Mouse (Mus musculus): ENCODE measurements around the gene Hmgcs1. TPM values are rescaled to one million over a fixed set of nuclear protein-coding genes. Genes with fewer than 3 reads are reported as not detected.
"Not testable (repeated sequence)": the region's sequence is repeated elsewhere in the genome, so short reads cannot be mapped to it uniquely, and the experiment has no call there.

Gene Hmgcs1
- 69.9 and 86.4 TPM in 2 replicates for polyA plus RNA-seq (2015; fragmentation: Nextera tagmentation; extraction: Ambion mirVana)

- Histone ChIP-seq H3K9me3 (replicated peaks) (no peaks in the 10 kb centered on the region), H3K27ac (peak within 1 kb of the TSS; percentile 98), H3K4me2 (peak within 1 kb of the TSS; percentile 80), H3K4me3 (peak within 1 kb of the TSS; percentile 81), H3K27me3 (no peaks in the 10 kb centered on the region), H3K4me1 (replicated peaks) (peaks cover 21% of the 10 kb centered on the region), H3K36me3 (0 out of 2 replicates have a peak, but pooled peaks cover 3% of the 10 kb centered on the region), H3K9ac (peak within 1 kb of the TSS; percentile 82)
- under 1% methylated on average over 59 of the region's 59 CpGs for WGBS
- ATAC-seq (replicated peaks; ENCODE audit: insufficient number of reproducible peaks, insufficient read depth, low FRiP score, low read depth): peak; percentile 99
These were observed at the start of gene Hmgcs1 for GRCm38 (mm10) chr13:119690039-119690728. Gene Hmgcs1, plus strand, starts transcription at chr13:119690379.

- Histone ChIP-seq H3K4me1 (replicated peaks) (no peaks in the 10 kb centered on the region), H3K9ac (no peak overlapping the region), H3K4me2 (no peak overlapping the region), H3K27me3 (no peaks in the 10 kb centered on the region; the same call in 1 of the 2 replicates), H3K27ac (no peak overlapping the region), H3K9me3 (replicated peaks) (no peaks in the 10 kb centered on the region), H3K4me3 (no peak overlapping the region), H3K36me3 (no peaks in the 10 kb centered on the region)
- 34% methylated on average over 4 of the region's 4 CpGs for WGBS
- ATAC-seq (replicated peaks; ENCODE audit: insufficient number of reproducible peaks, insufficient read depth, low FRiP score, low read depth): no peak
These were observed 49.7 kb upstream of the Hmgcs1 start for GRCm38 (mm10) chr13:119640504-119640903.

- no peak overlapping the region for H3K4me2 ChIP-seq
- no peak overlapping the region for H3K9ac ChIP-seq
- no peak for ATAC-seq (replicated peaks; ENCODE audit: insufficient number of reproducible peaks, insufficient read depth, low FRiP score, low read depth)
- H3K36me3 ChIP-seq: no peaks in the 10 kb centered on the region
- no peak overlapping the region for H3K4me3 ChIP-seq
- H3K4me1 ChIP-seq (replicated peaks): no peaks in the 10 kb centered on the region
- H3K27ac ChIP-seq: no peak overlapping the region
- 69% methylated on average over 7 of the region's 7 CpGs for WGBS
- H3K9me3 ChIP-seq (replicated peaks): no peaks in the 10 kb centered on the region
- H3K27me3 ChIP-seq: no peaks in the 10 kb centered on the region
These were observed 49.0 kb upstream of the Hmgcs1 start for GRCm38 (mm10) chr13:119641145-119641544.

- H3K36me3 ChIP-seq: no peaks in the 10 kb centered on the region
- ATAC-seq (replicated peaks; ENCODE audit: insufficient number of reproducible peaks, insufficient read depth, low FRiP score, low read depth): no peak
- H3K4me2 ChIP-seq: no peak overlapping the region
- WGBS: 60% methylated on average over 5 of the region's 5 CpGs
- H3K9ac ChIP-seq: no peak overlapping the region
- H3K4me3 ChIP-seq: no peak overlapping the region
- no peaks in the 10 kb centered on the region for H3K9me3 ChIP-seq (replicated peaks)
- no peaks in the 10 kb centered on the region for H3K4me1 ChIP-seq (replicated peaks)
- H3K27me3 ChIP-seq: no peaks in the 10 kb centered on the region
- H3K27ac ChIP-seq: no peak overlapping the region
These were observed 45.4 kb upstream of the Hmgcs1 start for GRCm38 (mm10) chr13:119644769-119645168.

GRCm38 (mm10) chr13:119646511-119646910 is 43.7 kb upstream of the Hmgcs1 start:
- Histone ChIP-seq H3K27me3 (no peaks in the 10 kb centered on the region), H3K4me3 (no peak overlapping the region), H3K4me2 (no peak overlapping the region), H3K9ac (no peak overlapping the region), H3K9me3 (replicated peaks) (no peaks in the 10 kb centered on the region), H3K4me1 (replicated peaks) (no peaks in the 10 kb centered on the region), H3K36me3 (no peaks in the 10 kb centered on the region), H3K27ac (no peak overlapping the region)
- no peak for ATAC-seq (replicated peaks; ENCODE audit: insufficient number of reproducible peaks, insufficient read depth, low FRiP score, low read depth)
- 81% methylated on average over 1 of the region's 1 CpGs for WGBS

- H3K36me3 ChIP-seq: no peaks in the 10 kb centered on the region
- no peak overlapping the region for H3K4me3 ChIP-seq
- no peaks in the 10 kb centered on the region for H3K9me3 ChIP-seq (replicated peaks)
- no peak overlapping the region for H3K9ac ChIP-seq
- no peaks in the 10 kb centered on the region for H3K27me3 ChIP-seq
- ATAC-seq (replicated peaks; ENCODE audit: insufficient number of reproducible peaks, insufficient read depth, low FRiP score, low read depth): no peak
- 53% methylated on average over 15 of the region's 15 CpGs for WGBS
- H3K4me1 ChIP-seq (replicated peaks): no peaks in the 10 kb centered on the region
- H3K27ac ChIP-seq: no peak overlapping the region
- H3K4me2 ChIP-seq: no peak overlapping the region
These were observed 41.1 kb upstream of the Hmgcs1 start for GRCm38 (mm10) chr13:119648891-119649698.

- Histone ChIP-seq H3K4me3 (no peak overlapping the region), H3K27ac (no peak overlapping the region), H3K27me3 (no peaks in the 10 kb centered on the region), H3K9me3 (replicated peaks) (no peaks in the 10 kb centered on the region), H3K4me2 (no peak overlapping the region), H3K36me3 (no peaks in the 10 kb centered on the region), H3K4me1 (replicated peaks) (no peaks in the 10 kb centered on the region), H3K9ac (no peak overlapping the region)
- 68% methylated on average over 1 of the region's 1 CpGs for WGBS
- ATAC-seq (replicated peaks; ENCODE audit: insufficient number of reproducible peaks, insufficient read depth, low FRiP score, low read depth): no peak
These were observed 40.5 kb upstream of the Hmgcs1 start for GRCm38 (mm10) chr13:119649699-119650046.

- H3K4me3 ChIP-seq: no peak overlapping the region
- H3K4me2 ChIP-seq: no peak overlapping the region
- no peaks in the 10 kb centered on the region for H3K27me3 ChIP-seq
- no peaks in the 10 kb centered on the region for H3K36me3 ChIP-seq
- ATAC-seq (replicated peaks; ENCODE audit: insufficient number of reproducible peaks, insufficient read depth, low FRiP score, low read depth): no peak
- WGBS: 65% methylated on average over 2 of the region's 2 CpGs
- no peak overlapping the region for H3K27ac ChIP-seq
- H3K9me3 ChIP-seq (replicated peaks): no peaks in the 10 kb centered on the region
- no peak overlapping the region for H3K9ac ChIP-seq
- H3K4me1 ChIP-seq (replicated peaks): no peaks in the 10 kb centered on the region
These were observed 35.4 kb upstream of the Hmgcs1 start for GRCm38 (mm10) chr13:119654734-119655133.

- no peaks in the 10 kb centered on the region for H3K27me3 ChIP-seq
- H3K27ac ChIP-seq: no peak overlapping the region
- H3K4me3 ChIP-seq: no peak overlapping the region
- H3K9me3 ChIP-seq (replicated peaks): no peaks in the 10 kb centered on the region
- whole genome bisulfite sequencing: 64% methylated on average over 2 of the region's 2 CpGs
- no peak for ATAC-seq (replicated peaks; ENCODE audit: insufficient number of reproducible peaks, insufficient read depth, low FRiP score, low read depth)
- no peak overlapping the region for H3K4me2 ChIP-seq
- H3K36me3 ChIP-seq: no peaks in the 10 kb centered on the region
- no peaks in the 10 kb centered on the region for H3K4me1 ChIP-seq (replicated peaks)
- no peak overlapping the region for H3K9ac ChIP-seq
These were observed 33.9 kb upstream of the Hmgcs1 start for GRCm38 (mm10) chr13:119656246-119656645.

- no peak overlapping the region for H3K4me2 ChIP-seq
- no peak overlapping the region for H3K9ac ChIP-seq
- WGBS: 67% methylated on average over 6 of the region's 6 CpGs
- H3K9me3 ChIP-seq (replicated peaks): no peaks in the 10 kb centered on the region
- ATAC-seq (replicated peaks; ENCODE audit: insufficient number of reproducible peaks, insufficient read depth, low FRiP score, low read depth): no peak
- no peak overlapping the region for H3K27ac ChIP-seq
- H3K4me3 ChIP-seq: no peak overlapping the region
- H3K4me1 ChIP-seq (replicated peaks): no peaks in the 10 kb centered on the region
- no peaks in the 10 kb centered on the region for H3K27me3 ChIP-seq
- no peaks in the 10 kb centered on the region for H3K36me3 ChIP-seq
These were observed 33.2 kb upstream of the Hmgcs1 start for GRCm38 (mm10) chr13:119656846-119657416.

GRCm38 (mm10) chr13:119661420-119661819 is 28.8 kb upstream of the Hmgcs1 start:
- ATAC-seq (replicated peaks; ENCODE audit: insufficient number of reproducible peaks, insufficient read depth, low FRiP score, low read depth); H3K27me3 ChIP-seq: not testable (repeated sequence)
- WGBS: 79% methylated on average over 6 of the region's 9 CpGs

More at GRCm38 (mm10) chr13:119661420-119661819, 28.8 kb upstream of the Hmgcs1 start:
- H3K36me3 ChIP-seq; H3K4me1 ChIP-seq (replicated peaks); H3K4me2 ChIP-seq; H3K4me3 ChIP-seq; H3K9ac ChIP-seq; H3K27ac ChIP-seq; H3K9me3 ChIP-seq (replicated peaks): not testable (repeated sequence)

Measured in heart, embryonic 15.5 days (tissue).